Mouse (Mus musculus) megakaryocyte, embryonic 14.5 days (primary cell): ENCODE results near the gene Rex1bd.

ENCODE experiments used
- FLI1 ChIP-seq: IDR thresholded peaks from 2 replicates; pipeline ENCODE4 v1.6.1; 2012; ENCODE audit warnings: low read length, inconsistent platforms, mixed read lengths
- GATA1 ChIP-seq: IDR thresholded peaks from 3 replicates; pipeline ENCODE4 v1.6.1; 2012; ENCODE audit warnings: mixed read lengths, low read length, inconsistent platforms, borderline replicate concordance

DNA sequence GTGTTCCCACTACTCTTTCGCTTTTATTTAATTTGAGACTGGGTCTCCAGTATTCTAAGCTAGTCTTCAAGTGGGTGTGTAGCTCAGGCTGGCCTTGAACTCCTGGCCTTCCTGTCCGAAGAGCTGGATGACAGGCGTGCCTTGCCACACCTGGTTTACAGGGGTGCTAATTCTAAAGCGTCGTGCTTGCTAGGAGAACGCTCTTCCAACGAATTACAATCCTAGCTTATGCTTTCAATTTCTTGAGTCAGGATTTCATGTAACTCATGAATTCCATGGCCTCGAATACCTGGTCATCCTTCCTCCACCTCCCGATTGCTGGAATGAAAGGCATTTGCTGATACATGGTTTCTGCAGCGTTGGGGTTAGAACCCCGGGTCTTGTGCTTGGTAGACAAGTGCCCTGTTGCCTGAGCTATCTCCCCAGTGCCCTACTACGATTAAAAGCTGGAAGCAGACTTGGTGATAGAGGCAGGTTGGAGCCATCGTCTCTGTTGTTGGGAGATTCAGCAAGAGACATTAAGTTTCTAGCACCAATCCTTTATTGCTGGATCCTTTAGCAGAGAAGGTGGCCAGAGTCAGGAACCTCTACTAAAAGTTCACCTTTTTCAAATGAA is 21.7 kb upstream of the Rex1bd start:
- TF ChIP-seq GATA1 (no peak), FLI1 (no peak)
